Mouse (Mus musculus) embryonic facial prominence, embryonic 11.5 days (tissue): Measurements from ENCODE around the gene Inafm2. TPM values are rescaled to one million over a fixed set of nuclear protein-coding genes. Genes with fewer than 3 reads are reported as not detected.
A peak's percentile ranks its signal among the peaks of the same experiment; 100 is the strongest.

Experiments
- ATAC-seq: fragments of 200-750 bp; cut with Nextera tagmentation; replicated peaks from 2 replicates; pipeline ENCODE4 v1.8.0; 2017; ENCODE audit warnings: low read depth; ENCODE audit not compliant: insufficient number of reproducible peaks, low FRiP score, low TSS enrichment
- DNase-seq: peaks from one replicate; pipeline ENCODE4 v3.0.0-alpha.2; 2015; ENCODE audit warnings: low spot score
- H3K27ac ChIP-seq: fragments of 300-500 bp; sonication (generic); replicated peaks from 2 replicates; pipeline ENCODE4 v1.5.1; 2014; ENCODE audit warnings: mild to moderate bottlenecking, low read depth, low read length, control low read depth
- H3K27me3 ChIP-seq: fragments of 300-500 bp; sonication (generic); 2 replicates; pipeline ENCODE4 v1.6.1; 2014; ENCODE audit warnings: mild to moderate bottlenecking, low read length, moderate library complexity, mixed read lengths; ENCODE audit not compliant: control insufficient read depth, insufficient read depth
- H3K36me3 ChIP-seq: fragments of 300-500 bp; sonication (generic); replicated peaks from 2 replicates; pipeline ENCODE4 v1.6.1; 2014; ENCODE audit warnings: low read depth, mild to moderate bottlenecking, low read length, moderate library complexity, mixed read lengths; ENCODE audit not compliant: control insufficient read depth, insufficient read depth
- H3K4me1 ChIP-seq: fragments of 300-500 bp; sonication (generic); 2 replicates; pipeline ENCODE4 v1.6.1; 2014; ENCODE audit warnings: low read length, mixed read lengths; ENCODE audit not compliant: control insufficient read depth, insufficient read depth
- H3K4me2 ChIP-seq: fragments of 300-500 bp; sonication (generic); 2 replicates; pipeline ENCODE4 v1.6.1; 2014; ENCODE audit warnings: low read depth, mild to moderate bottlenecking, control low read depth, low read length, moderate library complexity
- H3K4me3 ChIP-seq: fragments of 300-500 bp; sonication (generic); 2 replicates; pipeline ENCODE4 v1.5.1; 2014; ENCODE audit warnings: low read depth, low read length, control low read depth
- H3K9ac ChIP-seq: fragments of 300-500 bp; sonication (generic); replicated peaks from 2 replicates; pipeline ENCODE4 v1.6.1; 2014; ENCODE audit warnings: mild to moderate bottlenecking, control low read depth, low read length
- H3K9me3 ChIP-seq: fragments of 300-500 bp; sonication (generic); replicated peaks from 2 replicates; pipeline ENCODE4 v1.6.1; 2016; ENCODE audit warnings: mild to moderate bottlenecking, low read length, inconsistent platforms, mixed read lengths; ENCODE audit not compliant: control insufficient read depth
- WGBS: fragments of 180-500 bp; shearing (Covaris S2); extraction: QIAGEN DNeasy Blood & Tissue Kit; methylation state at CpG from one replicate; pipeline ENCODE4 v1.1.7; 2014; 5-methylcytosine and 5-hydroxymethylcytosine counted together
- polyA plus RNA-seq: library from polyadenylated mRNA; unstranded; fragments of >200 nt; fragmentation: Nextera tagmentation; extraction: Ambion mirVana; gene quantifications from 2 replicates; pipeline ENCODE4 v1.2.1, GENCODE M21; 2014

Inafm2 gene
- polyA plus RNA-seq, 1 experiment from 2014 or later = 25.8 TPM

GRCm38 (mm10) chr2:118745915-118746901, 650 bp downstream of the Inafm2 start:
- Histone ChIP-seq H3K4me2 (peak overlapping the region; percentile 98), H3K9me3 (no peaks in the 10 kb centered on the region), H3K36me3 (no peaks in the 10 kb centered on the region), H3K9ac (peak overlapping the region; percentile 85), H3K4me3 (peak overlapping the region; percentile 89), H3K4me1 (peaks cover 4% of the 10 kb centered on the region), H3K27me3 (peaks cover 7% of the 10 kb centered on the region), H3K27ac (no peak overlapping the region; the same call in 1 of the 2 replicates)
- WGBS = under 1% methylated on average over 88 of the region's 113 CpGs
- peak; percentile 48 for DNase-seq
- ATAC-seq = peak; percentile 39

DNA sequence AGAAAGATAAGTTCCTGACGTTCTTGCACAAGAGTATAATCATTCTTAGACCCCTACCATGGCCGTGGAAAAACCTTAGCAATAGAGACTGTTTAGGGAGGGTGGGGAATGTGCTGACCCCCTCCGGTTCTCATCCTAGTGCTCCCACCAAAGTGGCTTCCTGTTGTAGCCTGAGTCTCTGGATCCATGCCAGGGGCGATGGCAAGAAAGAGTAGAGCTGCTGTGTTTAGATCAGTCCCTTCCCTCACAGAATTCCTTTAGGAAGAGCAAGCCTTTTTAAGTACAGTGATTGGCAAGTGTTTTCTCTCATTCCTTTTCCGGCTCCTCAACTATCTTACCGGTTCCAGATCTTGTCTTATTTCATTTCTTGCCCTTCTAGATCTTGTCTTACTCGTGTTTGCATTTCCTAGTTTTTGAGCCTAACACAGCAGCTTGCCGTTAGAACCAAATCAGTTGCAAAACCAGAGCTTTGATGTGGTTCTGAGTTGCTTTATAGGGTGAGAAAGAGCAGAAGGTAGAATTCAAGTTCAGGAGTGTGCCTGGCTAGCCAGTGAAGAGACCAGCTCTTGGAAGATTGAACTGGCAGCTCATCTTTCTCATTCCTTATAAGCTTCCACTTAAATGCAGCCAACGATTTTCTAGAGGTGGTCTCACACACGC, 1.9 kb downstream of the Inafm2 start:
- H3K4me3 ChIP-seq = no peak overlapping the region
- DNase-seq (no peak), ATAC-seq (no peak)
- H3K27me3 ChIP-seq = peaks cover 7% of the 10 kb centered on the region
- H3K4me1 ChIP-seq = peaks cover 4% of the 10 kb centered on the region
- WGBS = 39% methylated on average over 10 of the region's 10 CpGs
- no peak overlapping the region for H3K4me2 ChIP-seq
- no peak overlapping the region for H3K9ac ChIP-seq
- H3K27ac ChIP-seq = no peak overlapping the region
- no peaks in the 10 kb centered on the region for H3K36me3 ChIP-seq
- H3K9me3 ChIP-seq = no peaks in the 10 kb centered on the region

GRCm38 (mm10) chr2:118749341-118749884, 3.9 kb downstream of the Inafm2 start:
- H3K9ac ChIP-seq = no peak overlapping the region
- DNase-seq (no peak), ATAC-seq (no peak)
- H3K4me1 ChIP-seq = peaks cover 4% of the 10 kb centered on the region
- no peak overlapping the region for H3K4me2 ChIP-seq
- H3K27ac ChIP-seq = no peak overlapping the region
- H3K4me3 ChIP-seq = no peak overlapping the region
- 30% methylated on average over 10 of the region's 10 CpGs for WGBS
- H3K27me3 ChIP-seq = peaks cover 5% of the 10 kb centered on the region; the same call in 1 of the 2 replicates
- no peaks in the 10 kb centered on the region for H3K36me3 ChIP-seq
- no peaks in the 10 kb centered on the region for H3K9me3 ChIP-seq

DNA sequence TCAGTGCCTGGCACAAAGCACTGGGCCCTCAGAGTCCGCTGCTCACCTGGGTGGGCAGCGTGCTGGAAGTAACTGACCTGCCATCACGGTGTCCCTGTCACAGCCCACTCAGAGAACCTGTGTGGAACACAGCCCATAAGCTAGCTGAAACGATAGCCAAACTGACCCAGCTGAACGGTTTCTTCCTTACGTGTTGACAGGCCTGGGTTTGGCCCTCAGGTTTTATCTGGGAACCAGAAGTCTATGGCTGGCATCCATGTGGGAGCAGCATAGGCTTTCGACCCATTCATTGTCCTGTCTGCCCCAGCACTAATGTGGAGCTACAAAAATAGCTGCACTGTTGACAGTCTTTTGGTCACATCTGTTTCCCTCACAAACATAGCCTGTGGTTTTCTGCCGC, 4.9 kb downstream of the Inafm2 start:
- no peaks in the 10 kb centered on the region for H3K36me3 ChIP-seq
- no peaks in the 10 kb centered on the region for H3K4me1 ChIP-seq
- H3K27ac ChIP-seq = no peak overlapping the region
- DNase-seq = no peak
- H3K9me3 ChIP-seq = no peaks in the 10 kb centered on the region
- no peaks in the 10 kb centered on the region for H3K27me3 ChIP-seq
- ATAC-seq = no peak
- no peak overlapping the region; the same call in 1 of the 2 replicates for H3K9ac ChIP-seq
- H3K4me2 ChIP-seq = no peak overlapping the region
- WGBS = 84% methylated on average over 8 of the region's 8 CpGs
- H3K4me3 ChIP-seq = no peak overlapping the region

DNA sequence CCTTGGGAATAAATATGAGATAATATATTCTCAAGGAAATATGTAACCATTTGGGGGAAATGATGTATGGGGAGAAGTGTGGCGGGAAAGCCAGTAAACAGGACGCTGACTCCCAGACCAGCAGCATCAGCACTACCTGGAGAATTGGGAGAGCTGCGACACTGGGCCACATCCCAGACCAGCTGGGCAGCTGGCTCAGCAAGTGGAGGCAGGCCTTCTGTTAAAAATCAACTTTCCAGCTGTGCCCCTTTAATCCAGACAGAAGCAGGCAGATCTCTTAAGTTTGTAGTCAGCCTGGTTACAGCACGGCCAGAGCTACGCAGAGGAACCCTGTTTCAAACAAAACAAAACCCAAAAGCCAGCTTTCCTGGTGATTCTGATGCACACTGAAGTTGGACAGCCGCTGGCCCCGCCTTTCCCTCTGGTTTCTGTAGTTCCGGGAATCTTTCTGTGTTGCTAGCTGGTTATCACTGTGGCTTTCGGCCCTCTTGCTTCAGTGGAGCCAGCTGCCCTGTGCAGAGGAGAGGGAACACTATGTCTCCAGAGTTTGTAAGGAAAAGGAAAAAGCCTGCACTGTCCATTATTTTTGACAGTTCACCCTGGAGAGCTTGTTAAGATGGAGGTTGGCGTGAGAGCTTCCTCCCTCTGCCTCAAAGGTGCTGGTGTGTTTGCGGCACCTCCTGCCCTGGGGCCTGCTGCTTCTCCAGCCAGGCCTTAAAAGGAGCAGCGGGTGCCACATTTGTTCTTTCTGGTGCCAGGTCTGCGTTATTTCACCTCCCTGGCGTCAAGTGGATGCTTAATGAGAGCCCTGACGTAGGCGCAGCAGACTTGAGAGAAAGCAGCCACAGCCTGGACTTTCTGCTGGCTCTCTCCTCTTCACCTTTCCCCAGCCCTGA, 6.6 kb downstream of the Inafm2 start:
- WGBS = 74% methylated on average over 16 of the region's 16 CpGs
- no peak overlapping the region for H3K4me2 ChIP-seq

GRCm38 (mm10) chr2:118752792-118753108, 7.2 kb downstream of the Inafm2 start:
- H3K4me1 ChIP-seq = no peaks in the 10 kb centered on the region
- no peaks in the 10 kb centered on the region for H3K9me3 ChIP-seq
- H3K4me2 ChIP-seq = no peak overlapping the region
- ATAC-seq = no peak
- H3K9ac ChIP-seq = no peak overlapping the region
- WGBS = 71% methylated on average over 4 of the region's 4 CpGs
- no peaks in the 10 kb centered on the region for H3K27me3 ChIP-seq
- H3K27ac ChIP-seq = no peak overlapping the region
- DNase-seq = no peak
- no peak overlapping the region for H3K4me3 ChIP-seq
- H3K36me3 ChIP-seq = no peaks in the 10 kb centered on the region

More for the DNA sequence above, 6.6 kb downstream of the Inafm2 start:
- no peak overlapping the region for H3K9ac ChIP-seq
- no peak overlapping the region for H3K4me3 ChIP-seq
- no peaks in the 10 kb centered on the region for H3K9me3 ChIP-seq
- no peaks in the 10 kb centered on the region for H3K36me3 ChIP-seq
- H3K4me1 ChIP-seq = no peaks in the 10 kb centered on the region
- ATAC-seq (no peak), DNase-seq (no peak)
- no peak overlapping the region for H3K27ac ChIP-seq
- H3K27me3 ChIP-seq = no peaks in the 10 kb centered on the region

GRCm38 (mm10) chr2:118754143-118754542, 8.6 kb downstream of the Inafm2 start:
- H3K27me3 ChIP-seq = no peaks in the 10 kb centered on the region
- no peaks in the 10 kb centered on the region for H3K4me1 ChIP-seq
- H3K4me3 ChIP-seq = no peak overlapping the region
- no peak overlapping the region for H3K9ac ChIP-seq
- H3K4me2 ChIP-seq = no peak overlapping the region
- DNase-seq (no peak), ATAC-seq (no peak)
- no peaks in the 10 kb centered on the region for H3K9me3 ChIP-seq
- no peak overlapping the region for H3K27ac ChIP-seq
- H3K36me3 ChIP-seq = no peaks in the 10 kb centered on the region
- 93% methylated on average over 5 of the region's 5 CpGs for WGBS
